Mouse (Mus musculus): ENCODE data around the gene Maml2. TPM values are rescaled to one million over a fixed set of nuclear protein-coding genes. Genes with fewer than 3 reads are reported as not detected.

Gene Maml2
- total RNA-seq, 1 experiment, result 1.9 TPM

DNA sequence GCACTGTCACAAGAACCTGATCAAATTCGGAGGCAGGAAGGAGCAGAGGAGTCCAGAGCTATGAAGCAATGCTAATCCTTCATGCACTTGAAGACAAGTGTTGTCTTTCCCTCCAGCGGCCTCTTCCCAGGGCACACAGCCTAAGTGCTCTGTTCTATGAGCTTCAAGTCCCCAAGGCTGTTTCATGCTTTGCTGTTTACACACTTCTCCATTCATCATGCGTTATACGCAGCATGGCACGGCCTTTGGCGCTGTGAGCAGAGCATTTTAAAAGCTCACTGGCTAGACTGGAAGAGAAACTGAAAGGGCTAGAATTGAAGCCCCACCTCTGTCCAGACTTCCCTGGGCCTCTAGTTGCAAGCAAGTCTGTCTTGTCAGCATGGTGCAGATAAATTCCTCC lies 6.2 kb downstream of the Maml2 start:
- Histone ChIP-seq H3K27ac (ENCODE audit: insufficient read depth, low read depth, low read length, poor library complexity, severe bottlenecking) (no peak overlapping the region), H3K4me1 (ENCODE audit: control insufficient read depth in 2 of 2, insufficient read depth in 2 of 2, low read length in 2 of 2, poor library complexity in 1 of 2) (no peaks in the 10 kb centered on the region), H3K36me3 (ENCODE audit: control insufficient read depth, insufficient read depth, low read length, poor library complexity, severe bottlenecking) (no peaks in the 10 kb centered on the region), H3K9ac (ENCODE audit: insufficient read depth, low read depth, low read length, poor library complexity, severe bottlenecking) (no peak overlapping the region), H3K4me3 (ENCODE audit: insufficient read depth in 1 of 2, low read depth in 1 of 2, low read length in 2 of 2, poor library complexity in 1 of 2, severe bottlenecking in 1 of 2) (no peak overlapping the region), H3K9me3 (ENCODE audit: control insufficient read depth, insufficient read depth, low read depth, low read length) (no peaks in the 10 kb centered on the region)
- in situ Hi-C loops (cut with MboI; ENCODE audit: low sequenced_read_pairs in 2 of 2, unreplicated experiment in 2 of 2), result no loop called here
- TF ChIP-seq MAFK (IDR thresholded peaks at IDR 0.05; ENCODE audit: insufficient read depth, low read depth, low read length), result no peak
- TF ChIP-seq CHD2 (IDR thresholded peaks at IDR 0.05; ENCODE audit: low read depth, low read length), result no peak
- TF ChIP-seq HCFC1 (IDR thresholded peaks at IDR 0.05; ENCODE audit: borderline replicate concordance, insufficient read depth, low read length), result no peak
- TF ChIP-seq ZNF384 (IDR thresholded peaks at IDR 0.05; ENCODE audit: low read depth, low read length), result no peak
- TF ChIP-seq ZC3H11A (IDR thresholded peaks at IDR 0.05; ENCODE audit: borderline replicate concordance, low read depth, low read length), result no peak
- DNase-seq (ENCODE audit: low read depth, low spot score), result no peak

DNA sequence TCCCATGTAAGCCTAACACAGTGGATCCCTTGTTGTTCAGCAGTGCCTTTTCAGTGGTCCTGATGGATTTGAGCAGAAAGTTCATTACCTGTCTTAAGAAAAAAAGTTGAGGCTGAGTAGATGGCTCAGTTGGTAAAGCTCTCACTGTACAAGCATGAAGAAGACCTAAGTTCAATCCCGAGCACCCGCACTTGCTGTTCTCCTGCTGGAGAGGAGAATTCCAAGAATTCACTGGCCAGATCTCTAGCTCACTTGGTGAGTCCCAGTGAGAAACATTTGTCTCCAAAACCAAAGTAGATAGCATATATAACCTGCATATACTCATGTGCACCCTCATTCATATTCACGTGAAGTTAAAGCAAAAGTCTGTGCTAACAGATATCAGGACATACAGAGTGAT lies 8.7 kb downstream of the Maml2 start:
- TF ChIP-seq HCFC1 (IDR thresholded peaks at IDR 0.05; ENCODE audit: borderline replicate concordance, insufficient read depth, low read length) (no peak), CHD2 (IDR thresholded peaks at IDR 0.05; ENCODE audit: low read depth, low read length) (no peak), ZC3H11A (IDR thresholded peaks at IDR 0.05; ENCODE audit: borderline replicate concordance, low read depth, low read length) (no peak), ZNF384 (IDR thresholded peaks at IDR 0.05; ENCODE audit: low read depth, low read length) (no peak), MAFK (IDR thresholded peaks at IDR 0.05; ENCODE audit: insufficient read depth, low read depth, low read length) (no peak)
- Histone ChIP-seq H3K36me3 (ENCODE audit: control insufficient read depth, insufficient read depth, low read length, poor library complexity, severe bottlenecking) (no peaks in the 10 kb centered on the region), H3K27ac (ENCODE audit: insufficient read depth, low read depth, low read length, poor library complexity, severe bottlenecking) (no peak overlapping the region), H3K4me1 (ENCODE audit: control insufficient read depth in 2 of 2, insufficient read depth in 2 of 2, low read length in 2 of 2, poor library complexity in 1 of 2) (no peaks in the 10 kb centered on the region), H3K9ac (ENCODE audit: insufficient read depth, low read depth, low read length, poor library complexity, severe bottlenecking) (no peak overlapping the region), H3K4me3 (ENCODE audit: insufficient read depth in 1 of 2, low read depth in 1 of 2, low read length in 2 of 2, poor library complexity in 1 of 2, severe bottlenecking in 1 of 2) (no peak overlapping the region), H3K9me3 (ENCODE audit: control insufficient read depth, insufficient read depth, low read depth, low read length) (no peaks in the 10 kb centered on the region)
- in situ Hi-C loops (cut with MboI; ENCODE audit: low sequenced_read_pairs in 2 of 2, unreplicated experiment in 2 of 2), result no loop called here
- no peak for DNase-seq (ENCODE audit: low read depth, low spot score)

GRCm38 (mm10) chr9:13307226-13307625 lies 9.5 kb downstream of the Maml2 start:
- DNase-seq (ENCODE audit: low read depth, low spot score), result no peak
- TF ChIP-seq ZC3H11A (IDR thresholded peaks at IDR 0.05; ENCODE audit: borderline replicate concordance, low read depth, low read length) (no peak), CHD2 (IDR thresholded peaks at IDR 0.05; ENCODE audit: low read depth, low read length) (no peak)
- Histone ChIP-seq H3K9ac (ENCODE audit: insufficient read depth, low read depth, low read length, poor library complexity, severe bottlenecking) (no peak overlapping the region), H3K36me3 (ENCODE audit: control insufficient read depth, insufficient read depth, low read length, poor library complexity, severe bottlenecking) (no peaks in the 10 kb centered on the region), H3K27ac (ENCODE audit: insufficient read depth, low read depth, low read length, poor library complexity, severe bottlenecking) (no peak overlapping the region), H3K4me1 (ENCODE audit: control insufficient read depth in 2 of 2, insufficient read depth in 2 of 2, low read length in 2 of 2, poor library complexity in 1 of 2) (no peaks in the 10 kb centered on the region), H3K9me3 (ENCODE audit: control insufficient read depth, insufficient read depth, low read depth, low read length) (no peaks in the 10 kb centered on the region), H3K4me3 (ENCODE audit: insufficient read depth in 1 of 2, low read depth in 1 of 2, low read length in 2 of 2, poor library complexity in 1 of 2, severe bottlenecking in 1 of 2) (no peak overlapping the region)
- in situ Hi-C loops (cut with MboI; ENCODE audit: low sequenced_read_pairs in 2 of 2, unreplicated experiment in 2 of 2), result no loop called here

DNA sequence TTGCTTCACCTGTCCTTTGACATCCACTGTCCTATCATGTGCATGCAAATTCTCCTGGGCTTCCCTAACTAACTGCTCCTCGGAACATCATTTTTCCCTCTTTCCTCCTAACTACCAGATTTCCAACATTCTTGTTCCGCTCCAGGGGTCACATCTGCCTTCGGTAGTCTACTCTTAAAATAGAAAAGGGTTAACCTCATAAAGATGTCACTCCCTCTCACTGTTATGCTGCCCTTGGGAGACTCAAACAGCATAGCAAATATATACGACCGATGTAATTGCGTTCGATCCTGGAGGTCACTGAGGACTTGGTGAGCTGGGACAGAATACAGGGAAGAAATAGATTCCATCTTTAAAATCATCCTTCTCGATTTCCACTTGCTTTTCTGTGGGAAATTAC lies 11.0 kb downstream of the Maml2 start:
- in situ Hi-C loops (cut with MboI; ENCODE audit: low sequenced_read_pairs in 2 of 2, unreplicated experiment in 2 of 2), result no loop called here
- H3K4me1 ChIP-seq (ENCODE audit: control insufficient read depth in 2 of 2, insufficient read depth in 2 of 2, low read length in 2 of 2, poor library complexity in 1 of 2), result no peaks in the 10 kb centered on the region
- DNase-seq (ENCODE audit: low read depth, low spot score), result no peak

DNA sequence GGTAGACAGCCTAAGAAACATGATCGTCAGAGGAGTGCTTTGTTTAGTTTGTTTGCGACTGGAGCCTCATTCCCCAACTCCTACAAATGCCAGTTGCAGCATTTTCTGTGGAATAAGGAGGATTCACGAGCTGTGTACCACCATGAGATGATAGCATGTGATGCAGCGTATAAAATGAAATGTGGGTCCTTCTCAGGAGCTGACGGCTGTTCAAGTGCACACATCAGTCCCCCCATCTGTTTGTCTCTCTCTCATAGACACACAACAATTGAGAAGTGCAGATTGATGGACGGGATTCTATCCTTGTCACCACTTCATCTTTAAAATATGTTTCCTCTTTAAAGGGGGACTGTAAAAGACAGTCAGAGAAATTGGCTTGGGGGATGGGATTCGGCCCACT lies 12.1 kb downstream of the Maml2 start:
- DNase-seq (ENCODE audit: low read depth, low spot score), result no peak
- no peak overlapping the region for H3K9ac ChIP-seq (ENCODE audit: insufficient read depth, low read depth, low read length, poor library complexity, severe bottlenecking)
- H3K27ac ChIP-seq (ENCODE audit: insufficient read depth, low read depth, low read length, poor library complexity, severe bottlenecking), result no peak overlapping the region
- TF ChIP-seq HCFC1 (IDR thresholded peaks at IDR 0.05; ENCODE audit: borderline replicate concordance, insufficient read depth, low read length) (no peak), CHD2 (IDR thresholded peaks at IDR 0.05; ENCODE audit: low read depth, low read length) (no peak), MAFK (IDR thresholded peaks at IDR 0.05; ENCODE audit: insufficient read depth, low read depth, low read length) (no peak), ZC3H11A (IDR thresholded peaks at IDR 0.05; ENCODE audit: borderline replicate concordance, low read depth, low read length) (no peak), ZNF384 (IDR thresholded peaks at IDR 0.05; ENCODE audit: low read depth, low read length) (no peak)
- H3K4me1 ChIP-seq (ENCODE audit: control insufficient read depth in 2 of 2, insufficient read depth in 2 of 2, low read length in 2 of 2, poor library complexity in 1 of 2), result no peaks in the 10 kb centered on the region
- in situ Hi-C loops (cut with MboI; ENCODE audit: low sequenced_read_pairs in 2 of 2, unreplicated experiment in 2 of 2), result no loop called here
- H3K9me3 ChIP-seq (ENCODE audit: control insufficient read depth, insufficient read depth, low read depth, low read length), result no peaks in the 10 kb centered on the region
- H3K4me3 ChIP-seq (ENCODE audit: insufficient read depth in 1 of 2, low read depth in 1 of 2, low read length in 2 of 2, poor library complexity in 1 of 2, severe bottlenecking in 1 of 2), result no peak overlapping the region
- H3K36me3 ChIP-seq (ENCODE audit: control insufficient read depth, insufficient read depth, low read length, poor library complexity, severe bottlenecking), result no peaks in the 10 kb centered on the region

More for the DNA sequence above, 11.0 kb downstream of the Maml2 start:
- Histone ChIP-seq H3K27ac (ENCODE audit: insufficient read depth, low read depth, low read length, poor library complexity, severe bottlenecking) (no peak overlapping the region), H3K36me3 (ENCODE audit: control insufficient read depth, insufficient read depth, low read length, poor library complexity, severe bottlenecking) (no peaks in the 10 kb centered on the region), H3K9me3 (ENCODE audit: control insufficient read depth, insufficient read depth, low read depth, low read length) (no peaks in the 10 kb centered on the region), H3K9ac (ENCODE audit: insufficient read depth, low read depth, low read length, poor library complexity, severe bottlenecking) (no peak overlapping the region), H3K4me3 (ENCODE audit: insufficient read depth in 1 of 2, low read depth in 1 of 2, low read length in 2 of 2, poor library complexity in 1 of 2, severe bottlenecking in 1 of 2) (no peak overlapping the region)
- TF ChIP-seq ZNF384 (IDR thresholded peaks at IDR 0.05; ENCODE audit: low read depth, low read length), result no peak
- TF ChIP-seq ZC3H11A (IDR thresholded peaks at IDR 0.05; ENCODE audit: borderline replicate concordance, low read depth, low read length), result no peak
- no peak for TF ChIP-seq HCFC1 (IDR thresholded peaks at IDR 0.05; ENCODE audit: borderline replicate concordance, insufficient read depth, low read length)
- TF ChIP-seq CHD2 (IDR thresholded peaks at IDR 0.05; ENCODE audit: low read depth, low read length), result no peak
- TF ChIP-seq MAFK (IDR thresholded peaks at IDR 0.05; ENCODE audit: insufficient read depth, low read depth, low read length), result no peak
